Mouse (Mus musculus) thymus, adult 2 months (tissue): ENCODE measurements around the gene Sorcs1.

Experiments used
- CTCF ChIP-seq: fragments of 200-500 bp; IDR thresholded peaks from 2 replicates; pipeline ENCODE4 v1.5.1; 2012; ENCODE audit warnings: mild to moderate bottlenecking, control low read depth, low read length, moderate library complexity, borderline replicate concordance; ENCODE audit not compliant: control insufficient read depth, poor library complexity, insufficient read depth; ENCODE audit errors: extremely low read depth
- POLR2A ChIP-seq: fragments of 200-500 bp; IDR thresholded peaks from 2 replicates; pipeline ENCODE4 v1.6.1; 2012; ENCODE audit warnings: mild to moderate bottlenecking, low read length, control low read depth, moderate library complexity; ENCODE audit not compliant: control insufficient read depth, poor library complexity, insufficient read depth; ENCODE audit errors: extremely low read depth

DNA sequence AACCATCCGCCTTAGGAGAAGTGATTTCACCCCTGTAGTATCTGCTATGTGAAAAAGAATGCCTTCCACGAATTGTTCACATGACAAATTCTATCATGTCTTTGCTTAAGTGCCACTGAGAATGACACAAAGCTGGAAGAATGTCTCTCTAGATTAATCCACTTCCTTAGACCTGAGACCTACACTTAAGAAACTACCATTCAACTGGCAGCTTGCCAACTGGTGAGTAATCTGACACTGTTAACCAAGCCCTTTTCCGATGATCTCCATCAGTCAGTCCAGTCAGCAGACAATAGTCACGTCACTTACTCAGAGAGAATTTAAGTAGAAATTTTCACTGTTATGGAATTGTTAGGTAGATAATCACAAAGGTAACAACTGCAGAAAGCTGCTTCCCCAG, 74.6 kb downstream of the Sorcs1 start:
- TF ChIP-seq CTCF (no peak), POLR2A (no peak)
